Mouse (Mus musculus): Measurements from ENCODE around the gene Dnaaf3.
A peak's percentile ranks its signal among the peaks of the same experiment; 100 is the strongest.

Dnaaf3 gene

DNA sequence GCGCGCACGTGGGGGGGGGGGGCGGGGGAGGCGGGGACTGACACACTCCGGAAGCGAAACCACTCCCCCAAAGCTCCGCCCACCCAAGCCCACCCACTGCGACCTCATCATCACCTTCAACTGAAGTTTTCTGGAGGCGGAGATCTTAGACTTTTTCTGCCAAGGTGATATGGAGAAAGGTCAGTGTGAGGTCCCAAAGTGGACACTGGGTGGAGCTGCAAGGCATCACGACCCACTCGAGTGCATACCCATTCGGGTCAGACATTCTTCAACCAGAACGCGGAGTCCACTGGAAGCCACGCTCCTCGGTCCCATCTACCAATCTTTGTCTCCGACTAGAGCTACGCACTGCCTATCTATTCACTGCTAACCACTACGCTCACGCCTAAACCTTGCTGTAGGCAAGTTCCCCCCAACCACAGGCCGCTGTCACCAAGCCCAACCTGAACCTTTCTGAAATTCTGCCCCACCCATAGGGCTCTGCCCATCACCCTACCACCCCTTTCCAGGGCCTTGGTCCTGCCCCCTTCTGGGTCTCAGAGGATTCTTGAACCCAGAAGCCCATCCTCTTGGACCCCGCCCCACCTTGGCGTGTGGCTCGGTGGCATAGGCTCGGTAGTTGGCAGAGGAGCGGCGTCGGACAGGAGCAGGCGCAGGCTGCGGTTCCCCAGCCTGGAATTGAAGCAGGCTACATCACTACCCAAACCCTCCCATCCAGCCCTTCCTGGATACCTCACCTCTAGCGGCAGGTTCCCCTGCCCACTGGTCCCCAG lies 10.8 kb downstream of the Dnaaf3 start:
- peak; percentile 38 for DNase-seq (ENCODE audit: low spot score)

DNA sequence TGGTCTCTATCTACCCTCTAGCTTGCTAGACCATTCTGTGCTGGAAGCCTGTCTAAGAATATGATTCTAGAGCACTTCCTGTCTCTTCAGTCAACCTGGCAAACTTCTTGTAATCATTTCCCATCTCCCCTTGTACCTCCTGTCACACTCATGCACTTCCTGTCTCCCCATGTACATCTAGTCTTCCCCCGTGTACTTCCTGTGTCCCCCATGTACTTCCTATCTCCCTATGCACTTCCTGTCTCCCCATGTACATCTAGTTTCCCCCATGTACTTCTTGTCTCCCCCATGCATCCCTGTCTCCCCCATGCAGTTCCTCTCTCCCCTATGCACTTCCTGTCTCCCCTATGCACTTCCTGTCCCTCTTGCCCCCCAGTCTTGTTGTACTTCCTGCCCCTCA lies 13.8 kb downstream of the Dnaaf3 start:
- no peak for DNase-seq (ENCODE audit: low spot score)

- peak; percentile 26 for DNase-seq (ENCODE audit: low spot score)
Observed at GRCm38 (mm10) chr7:4516332-4517050, 15.8 kb downstream of the Dnaaf3 start, which contains the start of gene Tnnt1. Gene Tnnt1, minus strand, starts transcription at chr7:4516382.

DNA sequence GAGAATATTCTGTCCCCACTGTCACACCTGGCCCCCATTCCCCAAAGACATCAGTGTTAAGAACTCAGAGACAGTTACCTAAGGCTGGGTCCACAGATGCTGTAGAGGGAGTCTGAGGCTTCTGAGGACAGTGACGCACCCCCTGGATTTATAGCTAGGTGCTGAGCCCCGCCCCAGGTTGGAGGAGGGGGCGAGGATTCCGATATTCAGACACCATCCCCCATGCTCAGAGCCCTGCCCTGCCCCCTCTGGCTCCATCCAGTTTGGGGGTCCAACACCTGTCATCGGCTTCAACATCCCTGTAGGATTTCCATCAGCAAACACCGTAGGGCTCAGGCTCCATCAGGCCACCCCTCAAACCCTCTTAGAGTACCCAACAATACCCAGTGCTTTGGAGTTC lies 16.4 kb downstream of the Dnaaf3 start:
- DNase-seq (ENCODE audit: low spot score), result no peak

DNA sequence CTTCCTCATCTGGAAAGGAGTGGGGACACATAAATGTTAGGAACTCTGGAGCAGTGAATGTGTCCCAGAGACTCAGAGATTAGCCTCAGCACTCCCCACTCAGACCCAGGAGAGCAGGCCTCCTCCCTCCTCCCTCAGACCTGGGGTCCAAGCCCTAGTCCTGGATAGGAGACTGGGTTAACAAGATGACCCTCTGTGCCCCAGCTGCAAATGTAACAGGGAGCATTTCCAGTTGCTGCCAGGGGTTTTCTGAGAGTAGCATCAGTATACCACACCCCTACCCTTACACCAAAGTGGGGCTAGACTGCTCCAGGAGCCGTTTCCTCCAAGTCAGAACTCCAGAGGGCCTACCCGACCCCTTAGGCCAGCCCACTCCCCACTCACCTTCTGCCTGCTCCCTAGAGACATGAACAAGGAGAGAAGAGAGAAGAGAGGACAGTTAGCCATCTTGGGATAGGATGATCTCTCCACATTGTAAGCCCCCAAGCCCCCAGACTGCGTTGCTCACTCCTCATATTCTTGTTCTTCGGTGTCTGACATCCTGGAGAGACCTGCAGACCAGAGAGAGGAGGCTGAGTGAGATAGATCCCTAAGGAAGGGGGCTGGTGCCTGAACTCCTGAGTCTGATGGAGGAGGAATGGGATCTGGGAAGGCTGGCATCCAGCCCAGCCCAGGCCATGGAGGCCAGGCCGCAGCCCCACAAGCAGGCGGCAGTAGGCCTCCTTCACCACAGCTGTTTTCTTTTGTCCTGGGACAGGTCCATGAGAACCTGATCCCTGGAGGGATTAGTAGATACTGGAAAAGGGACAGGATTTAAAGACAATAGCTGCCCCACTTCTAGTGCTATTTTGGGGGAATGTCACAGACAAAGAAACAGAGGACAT lies 18.2 kb downstream of the Dnaaf3 start:
- DNase-seq (ENCODE audit: low spot score), result no peak

DNA sequence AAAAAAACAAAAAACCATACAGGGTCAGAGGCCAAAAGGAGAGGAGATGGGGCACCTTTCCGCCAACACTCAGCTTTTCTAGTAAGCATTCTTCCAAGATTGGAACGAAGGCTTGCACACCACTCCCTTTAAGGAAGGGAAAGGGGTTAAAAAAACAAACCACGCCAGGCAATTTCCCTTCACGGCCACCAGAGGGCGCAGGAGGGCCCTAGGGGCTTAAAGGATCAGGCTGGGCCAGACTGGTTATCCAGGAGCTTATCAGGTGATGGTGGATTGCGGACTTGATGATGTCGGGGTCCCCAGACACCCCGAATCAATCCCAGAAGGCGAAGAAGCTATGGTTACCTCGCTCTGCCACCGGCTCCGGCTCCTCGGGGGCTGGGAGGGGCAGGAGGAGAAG lies 19.0 kb downstream of the Dnaaf3 start:
- DNase-seq (ENCODE audit: low spot score), result peak; percentile 79

DNA sequence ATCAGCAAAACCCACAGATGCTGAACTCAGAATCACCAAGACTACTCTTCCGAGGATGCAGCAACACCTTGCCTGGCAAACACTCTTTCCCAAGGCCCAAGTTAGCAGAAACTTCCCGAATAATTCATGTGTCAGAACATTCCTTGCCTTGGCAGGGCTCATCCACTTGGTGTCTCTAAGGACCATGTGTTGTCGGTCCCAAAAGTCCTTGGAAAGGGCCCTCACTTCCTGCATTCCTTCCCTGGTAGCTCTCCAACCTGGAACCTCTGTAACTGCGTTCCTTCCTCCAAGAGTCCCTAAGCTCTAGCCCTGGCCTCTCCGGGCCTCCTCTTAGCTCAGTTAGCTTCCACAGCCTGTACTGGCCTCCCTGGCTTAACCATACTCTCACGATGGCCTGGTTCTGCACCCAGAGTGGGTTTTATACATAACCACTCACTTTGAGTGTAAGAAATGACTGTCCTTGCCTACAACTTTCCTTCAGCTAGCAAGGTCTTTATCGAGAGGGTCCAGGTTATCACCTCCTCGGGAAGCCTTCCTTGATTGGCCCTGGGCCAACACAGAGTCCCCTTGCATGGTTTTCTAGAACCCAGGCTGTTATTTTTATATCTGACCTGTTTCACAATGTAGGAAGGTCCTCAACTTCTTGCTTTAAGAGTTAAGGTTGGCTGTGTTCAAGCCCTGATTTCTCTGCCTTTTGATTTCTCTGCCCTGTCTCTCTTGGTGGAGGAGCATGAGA lies 20.6 kb downstream of the Dnaaf3 start:
- no peak for DNase-seq (ENCODE audit: low spot score)

DNA sequence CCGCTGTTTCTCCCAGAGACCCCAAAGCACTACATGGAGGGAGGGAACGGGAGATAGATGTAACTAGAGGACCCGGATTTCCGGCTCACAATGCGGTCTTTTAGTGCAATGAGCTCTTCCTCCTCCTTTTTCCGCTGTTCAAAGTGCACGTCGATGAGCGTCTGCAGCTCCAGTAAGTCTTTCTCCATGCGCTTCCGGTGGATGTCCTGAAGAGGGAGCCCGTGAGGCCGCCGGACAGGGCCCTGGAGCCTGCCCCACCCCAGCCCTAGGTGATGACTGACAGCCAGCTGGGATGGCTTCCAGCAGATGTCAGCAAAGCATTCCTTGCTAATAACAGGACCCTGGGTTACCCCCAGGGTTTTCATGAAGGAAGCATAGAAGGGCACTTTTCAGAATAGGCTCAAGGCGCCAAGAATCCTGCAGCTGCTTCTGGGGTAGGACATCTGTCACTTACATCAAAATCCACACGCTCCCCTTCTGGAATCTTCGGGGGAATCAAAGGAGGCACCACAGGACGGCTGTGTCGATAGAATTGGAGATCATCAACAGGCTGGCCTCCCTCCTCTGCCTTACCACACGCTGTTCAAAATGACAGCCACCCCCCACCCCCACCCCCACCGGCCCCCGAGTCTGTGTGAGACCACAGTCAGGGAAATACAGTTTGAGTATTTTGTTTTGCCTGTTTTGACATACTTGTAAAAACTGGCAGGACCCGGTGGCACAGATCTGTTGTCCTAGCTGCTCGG lies 22.2 kb downstream of the Dnaaf3 start:
- DNase-seq (ENCODE audit: low spot score), result peak; percentile 93

DNA sequence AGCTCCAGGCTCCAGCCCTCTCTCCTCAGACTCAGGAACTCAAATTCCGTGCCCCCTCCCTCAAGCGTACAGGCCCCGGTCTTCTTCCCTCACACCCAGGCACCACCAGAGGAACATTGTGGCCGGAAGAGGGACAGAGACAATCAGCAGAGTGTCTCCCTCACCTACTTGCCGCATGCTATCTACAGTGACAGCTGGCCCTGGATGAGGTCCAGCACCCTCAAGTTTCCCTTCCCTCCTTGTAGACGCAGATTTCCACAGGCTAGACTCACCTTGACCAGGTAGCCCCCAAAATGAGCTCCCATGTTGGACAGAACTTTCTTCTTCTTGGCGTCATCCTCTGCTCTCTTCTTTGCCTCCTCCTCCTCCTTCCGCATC lies 23.5 kb downstream of the Dnaaf3 start:
- no peak for DNase-seq (ENCODE audit: low spot score)

- DNase-seq (ENCODE audit: low spot score), result no peak
Observed at GRCm38 (mm10) chr7:4508062-4508738, 24.1 kb downstream of the Dnaaf3 start.

GRCm38 (mm10) chr7:4507220-4507619 lies 25.0 kb downstream of the Dnaaf3 start:
- no peak for DNase-seq (ENCODE audit: low spot score)

DNA sequence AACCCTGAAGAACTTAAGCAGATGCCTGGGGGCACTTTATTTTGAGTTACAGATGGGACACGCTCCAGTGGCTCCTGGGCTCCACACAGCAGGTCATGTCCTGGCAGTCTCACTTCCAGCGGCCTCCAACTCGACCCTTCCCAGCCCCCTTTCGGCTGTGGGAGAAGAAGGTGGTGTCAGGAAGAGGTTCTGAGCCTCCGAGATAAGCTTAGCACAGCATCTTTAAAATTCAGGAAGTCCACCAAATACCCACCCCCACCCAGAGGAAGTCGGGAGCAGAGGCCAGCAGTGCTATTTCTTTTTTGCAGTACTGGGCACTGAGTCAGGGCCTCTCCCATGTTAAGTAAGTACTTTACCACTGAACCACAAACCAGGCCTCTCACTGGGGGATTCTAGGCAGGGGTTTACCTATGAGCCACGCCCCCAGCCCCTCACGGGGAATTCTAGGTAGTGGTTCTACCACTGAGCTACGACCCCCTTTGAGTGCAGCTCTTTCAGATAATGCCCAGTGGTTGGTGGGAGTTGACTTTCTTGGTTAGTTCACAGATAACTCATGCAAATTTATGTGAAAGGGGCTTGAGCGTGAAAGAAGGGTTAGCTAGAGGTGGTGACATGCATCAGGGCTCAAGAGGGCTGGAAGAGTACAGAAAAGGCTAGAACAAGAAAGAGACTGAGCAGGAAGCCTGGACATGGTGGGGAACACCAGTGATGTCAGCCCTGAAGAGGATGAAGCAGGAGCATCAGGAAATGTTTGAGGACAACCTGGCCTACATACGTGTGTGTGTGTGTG lies 27.4 kb downstream of the Dnaaf3 start:
- no peak for DNase-seq (ENCODE audit: low spot score)

GRCm38 (mm10) chr7:4503858-4504257 lies 28.4 kb downstream of the Dnaaf3 start:
- no peak for DNase-seq (ENCODE audit: low spot score)

DNA sequence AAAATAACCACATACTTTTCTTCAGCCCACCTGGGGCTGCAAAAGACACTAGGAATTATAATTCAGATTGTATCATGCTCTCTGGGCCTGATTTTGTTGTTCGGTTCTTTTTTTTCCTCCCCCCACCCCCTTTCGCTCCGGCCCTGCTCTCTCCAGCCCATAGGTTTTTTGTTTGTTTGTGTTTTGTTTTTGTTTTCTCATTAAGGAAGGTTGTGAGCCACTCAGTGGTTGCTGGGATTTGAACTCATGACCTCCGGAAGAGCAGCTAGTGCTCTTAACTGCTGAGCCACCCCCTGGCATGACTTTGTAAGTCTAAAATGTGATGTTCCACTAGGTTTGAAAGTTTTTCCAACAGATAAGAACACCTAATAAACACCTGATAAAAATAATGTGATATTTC lies 29.2 kb downstream of the Dnaaf3 start:
- no peak for DNase-seq (ENCODE audit: low spot score)

DNA sequence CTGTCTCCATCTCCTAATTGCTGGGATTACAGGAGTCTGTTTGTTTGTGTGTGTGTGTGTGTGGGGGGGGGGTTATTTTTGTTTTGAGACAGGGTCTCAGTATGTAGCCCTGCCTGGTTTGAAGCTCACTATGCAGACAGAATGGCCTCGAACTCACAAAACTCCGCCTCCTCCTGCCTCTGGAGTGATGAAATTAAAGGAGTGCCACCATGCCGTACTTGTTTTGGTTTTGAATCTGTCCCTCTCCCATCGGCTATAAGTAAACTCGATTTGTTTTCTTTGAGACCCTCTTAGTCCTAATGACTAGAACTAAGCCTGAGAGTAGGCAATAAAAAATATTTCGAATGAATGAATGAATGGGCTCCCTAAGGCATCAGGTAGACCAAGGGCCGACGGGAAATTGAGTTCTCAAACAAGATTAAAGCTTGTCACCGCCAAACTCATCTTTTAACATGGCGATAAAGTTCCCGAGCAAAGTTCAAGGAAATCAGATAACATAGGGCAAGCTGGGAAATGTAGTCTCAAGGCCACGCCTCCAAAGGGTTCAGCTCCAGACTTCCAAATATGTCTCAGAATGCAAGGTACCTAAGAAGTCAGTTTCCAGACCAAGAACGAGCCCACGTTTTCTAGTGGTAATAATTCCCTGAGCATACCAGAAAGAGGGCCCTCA lies 29.7 kb downstream of the Dnaaf3 start:
- DNase-seq (ENCODE audit: low spot score), result peak; percentile 68

DNA sequence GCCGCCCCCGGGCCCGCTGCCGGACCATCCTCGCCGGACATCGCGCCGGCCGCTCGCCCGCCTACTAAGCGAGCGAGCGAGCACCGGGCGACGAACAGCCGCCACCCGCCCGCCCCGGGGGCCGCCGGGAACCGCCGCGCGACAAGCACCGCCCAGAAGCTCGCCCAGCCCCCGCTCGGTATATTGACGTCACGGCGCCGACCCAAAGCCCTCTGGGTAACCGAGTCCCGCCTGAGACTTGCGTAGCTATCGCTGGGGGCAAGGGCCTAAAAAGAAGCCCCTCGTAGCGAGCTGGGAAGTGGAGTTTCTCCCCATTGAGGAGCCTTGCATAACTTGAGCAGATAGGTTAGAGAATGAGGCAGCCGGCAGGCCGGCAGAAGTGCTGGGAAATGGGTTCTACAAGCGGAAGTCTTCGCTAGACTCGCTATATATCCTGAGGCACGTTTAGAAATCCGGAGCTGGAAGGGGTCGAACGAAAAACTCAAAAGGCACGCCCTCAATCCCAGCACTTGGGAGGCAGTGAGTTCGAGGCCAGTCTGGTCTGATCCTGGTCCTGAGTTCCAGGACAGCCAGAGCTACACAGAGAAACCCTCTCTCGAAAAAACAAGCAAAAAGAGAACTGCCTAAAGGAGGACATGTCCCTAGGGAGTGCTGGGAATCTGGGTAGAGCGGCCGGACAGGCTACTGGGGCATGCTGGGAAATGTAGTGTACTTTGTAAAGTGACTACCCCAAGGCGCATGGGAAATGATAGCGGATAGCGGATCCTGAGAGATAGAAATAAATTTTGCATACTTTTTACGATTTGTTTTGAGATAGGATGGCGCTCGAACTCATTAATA lies 30.5 kb downstream of the Dnaaf3 start, which contains the start of gene Ppp1r12c:
Ppp1r12c (minus strand) TSS at position 123 of the 840 bp plus-strand sequence.
- peak; percentile 95 for DNase-seq (ENCODE audit: low spot score)

- DNase-seq (ENCODE audit: low spot score), result peak; percentile 48
Observed at GRCm38 (mm10) chr7:4500892-4501471, 31.3 kb downstream of the Dnaaf3 start.

- DNase-seq (ENCODE audit: low spot score), result no peak
Observed at GRCm38 (mm10) chr7:4499034-4499433, 33.2 kb downstream of the Dnaaf3 start.

Data from retina, embryonic 14.5 days (tissue).